Mouse (Mus musculus) forebrain, embryonic 11.5 days (tissue): Measurements from ENCODE around the gene Slc25a40. TPM values are rescaled to one million over a fixed set of nuclear protein-coding genes. Genes with fewer than 3 reads are reported as not detected.
A peak's percentile ranks its signal among the peaks of the same experiment; 100 is the strongest.

ENCODE experiments used
- ATAC-seq: fragments of 200-750 bp; cut with Nextera tagmentation; replicated peaks from 2 replicates; pipeline ENCODE4 v1.8.0; 2017; ENCODE audit warnings: moderate TSS enrichment; ENCODE audit not compliant: low FRiP score
- DNase-seq: peaks from one replicate; pipeline ENCODE4 v3.0.0-alpha.2; 2017; ENCODE audit warnings: low spot score
- H3K27ac ChIP-seq: fragments of 300-500 bp; sonication (generic); 2 replicates; pipeline ENCODE4 v1.5.1; 2014; ENCODE audit warnings: low read depth, low read length
- H3K27me3 ChIP-seq: fragments of 300-500 bp; sonication (generic); 2 replicates; pipeline ENCODE4 v1.6.1; 2014; ENCODE audit warnings: mild to moderate bottlenecking, low read length, mixed read lengths; ENCODE audit not compliant: control insufficient read depth, insufficient read depth
- H3K36me3 ChIP-seq: fragments of 300-500 bp; sonication (generic); 2 replicates; pipeline ENCODE4 v1.6.1; 2014; ENCODE audit warnings: mild to moderate bottlenecking, low read length, moderate library complexity, mixed read lengths; ENCODE audit not compliant: control insufficient read depth, insufficient read depth
- H3K4me1 ChIP-seq: fragments of 300-500 bp; sonication (generic); replicated peaks from 2 replicates; pipeline ENCODE4 v1.6.1; 2014; ENCODE audit warnings: low read length, mixed read lengths; ENCODE audit not compliant: control insufficient read depth, insufficient read depth
- H3K4me2 ChIP-seq: fragments of 300-500 bp; sonication (generic); 2 replicates; pipeline ENCODE4 v1.6.1; 2014; ENCODE audit warnings: low read depth, mild to moderate bottlenecking, low read length, moderate library complexity, mixed read lengths; ENCODE audit not compliant: severe bottlenecking
- H3K4me3 ChIP-seq: fragments of 300-500 bp; sonication (generic); 2 replicates; pipeline ENCODE4 v1.5.1; 2014; ENCODE audit warnings: low read depth, low read length
- H3K9ac ChIP-seq: fragments of 300-500 bp; sonication (generic); 2 replicates; pipeline ENCODE4 v1.6.1; 2014; ENCODE audit warnings: low read length
- H3K9me3 ChIP-seq: fragments of 300-500 bp; sonication (generic); 2 replicates; pipeline ENCODE4 v1.6.1; 2016; ENCODE audit warnings: low read length, mixed read lengths; ENCODE audit not compliant: control insufficient read depth
- WGBS: fragments of 180-500 bp; shearing (Covaris S2); extraction: QIAGEN DNeasy Blood & Tissue Kit; methylation state at CpG from one replicate; pipeline ENCODE4 v1.1.7; 2014; 5-methylcytosine and 5-hydroxymethylcytosine counted together
- polyA plus RNA-seq: library from polyadenylated mRNA; unstranded; fragments of >200 nt; fragmentation: Nextera tagmentation; extraction: Ambion mirVana; gene quantifications from 2 replicates; pipeline ENCODE4 v1.2.1, GENCODE M21; 2014

Gene Slc25a40
- polyA plus RNA-seq, 1 experiment from 2014 or later: 11.9 TPM

DNA sequence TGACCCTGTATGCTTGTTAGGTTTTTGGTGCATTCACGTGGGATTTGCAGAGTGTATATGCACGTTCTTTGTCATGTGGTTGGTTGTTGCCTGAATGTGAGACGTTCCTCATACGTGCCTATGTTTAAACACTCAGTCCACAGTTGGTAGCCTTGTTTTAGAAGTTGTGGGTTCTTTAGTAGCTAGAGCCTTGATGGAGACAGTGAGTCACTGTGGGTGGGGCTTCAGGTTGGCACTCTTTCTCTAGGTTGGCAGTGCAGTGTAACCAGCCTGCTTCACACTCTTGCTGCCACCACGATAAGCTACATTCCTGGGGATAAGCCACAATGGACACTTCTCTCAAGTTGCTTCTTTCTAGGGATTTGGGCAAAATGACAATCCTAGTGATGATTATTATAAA is 33.9 kb downstream of the Slc25a40 start:
- WGBS: 91% methylated on average over 5 of the region's 5 CpGs
- H3K4me3 ChIP-seq: no peak overlapping the region
- no peak for DNase-seq
- H3K9me3 ChIP-seq: no peaks in the 10 kb centered on the region
- H3K9ac ChIP-seq: no peak overlapping the region
- H3K27me3 ChIP-seq: no peaks in the 10 kb centered on the region
- no peaks in the 10 kb centered on the region for H3K4me1 ChIP-seq
- no peak overlapping the region for H3K27ac ChIP-seq
- no peak overlapping the region for H3K4me2 ChIP-seq
- no peak for ATAC-seq
- no peaks in the 10 kb centered on the region for H3K36me3 ChIP-seq

DNA sequence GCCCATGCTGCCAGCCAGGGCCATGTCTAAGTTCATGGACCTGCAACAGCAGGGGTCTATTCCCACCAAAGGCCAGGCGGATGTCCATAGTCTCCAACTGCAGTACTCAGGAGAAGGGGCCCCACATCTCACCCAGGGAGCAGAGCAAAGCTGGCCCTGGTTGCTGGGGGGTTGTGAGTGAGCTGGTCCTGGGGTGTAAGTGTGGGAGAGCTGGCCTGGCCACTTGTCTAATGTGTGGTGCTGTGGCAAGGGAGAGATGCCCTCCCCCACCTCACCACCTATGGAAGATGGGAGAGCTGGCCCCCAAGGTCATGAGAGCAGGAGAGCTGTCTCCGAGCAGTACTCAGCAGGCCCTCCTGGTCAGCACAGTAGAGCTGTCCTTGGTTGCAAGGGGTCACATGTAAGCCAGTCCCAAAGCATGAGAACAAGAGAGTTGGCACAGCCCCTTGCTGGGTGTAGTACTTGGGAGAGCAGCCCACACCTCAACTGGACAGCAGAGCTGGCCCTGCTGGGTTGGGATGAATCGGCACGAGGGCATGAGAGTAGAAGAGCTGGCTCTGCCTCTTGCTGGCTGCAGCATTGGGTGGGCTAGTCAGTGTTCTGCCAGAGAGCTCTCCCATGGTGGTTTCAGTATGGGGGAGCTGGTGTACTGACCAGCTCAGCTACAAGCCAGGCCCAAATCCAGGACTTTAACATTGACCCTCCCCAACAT is 65.5 kb downstream of the Slc25a40 start:
- H3K27me3 ChIP-seq: no peaks in the 10 kb centered on the region
- DNase-seq: peak; percentile 56
- peaks cover 8% of the 10 kb centered on the region; the same call in 1 of the 2 replicates for H3K4me1 ChIP-seq
- H3K9me3 ChIP-seq: no peaks in the 10 kb centered on the region
- no peak overlapping the region for H3K4me2 ChIP-seq
- H3K4me3 ChIP-seq: no peak overlapping the region
- 43% methylated on average over 4 of the region's 4 CpGs for WGBS
- peak overlapping the region; percentile 66 for H3K27ac ChIP-seq
- H3K9ac ChIP-seq: no peak overlapping the region
- ATAC-seq: peak; percentile 69
- H3K36me3 ChIP-seq: no peaks in the 10 kb centered on the region

DNA sequence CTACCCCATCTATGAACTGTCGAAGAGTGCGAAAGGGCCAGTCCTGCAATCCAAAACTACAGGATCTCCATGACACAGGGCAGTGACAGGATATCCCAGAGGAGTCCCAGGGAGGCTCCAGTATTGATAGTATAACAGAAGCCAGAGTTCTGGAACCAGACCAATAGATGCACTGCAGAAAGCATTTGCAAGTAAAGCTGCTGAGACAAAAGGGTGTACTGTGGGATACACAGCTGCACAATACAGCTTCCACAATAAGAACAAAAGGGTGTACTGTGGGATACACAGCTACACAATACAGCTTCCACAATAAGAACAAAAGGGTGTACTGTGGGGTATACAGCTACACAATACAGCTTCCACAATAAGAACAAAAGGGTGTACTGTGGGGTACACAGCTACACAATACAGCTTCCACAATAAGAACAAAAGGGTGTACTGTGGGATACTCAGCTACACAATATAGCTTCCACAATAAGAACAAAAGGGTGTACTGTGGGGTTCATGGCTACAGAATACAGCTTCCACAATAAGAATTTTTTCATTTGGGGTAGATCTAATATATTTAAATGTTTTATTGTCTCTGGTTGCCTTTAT is 66.1 kb downstream of the Slc25a40 start:
- ATAC-seq: peak; percentile 71
- no peak for DNase-seq
- no peak overlapping the region for H3K9ac ChIP-seq
- no peak overlapping the region for H3K4me3 ChIP-seq
- no peaks in the 10 kb centered on the region for H3K9me3 ChIP-seq
- H3K4me2 ChIP-seq: no peak overlapping the region
- no peaks in the 10 kb centered on the region for H3K27me3 ChIP-seq
- H3K27ac ChIP-seq: peak overlapping the region; percentile 66
- peaks cover 8% of the 10 kb centered on the region; the same call in 1 of the 2 replicates for H3K4me1 ChIP-seq
- no peaks in the 10 kb centered on the region for H3K36me3 ChIP-seq
- 30% methylated on average over 2 of the region's 2 CpGs for WGBS

DNA sequence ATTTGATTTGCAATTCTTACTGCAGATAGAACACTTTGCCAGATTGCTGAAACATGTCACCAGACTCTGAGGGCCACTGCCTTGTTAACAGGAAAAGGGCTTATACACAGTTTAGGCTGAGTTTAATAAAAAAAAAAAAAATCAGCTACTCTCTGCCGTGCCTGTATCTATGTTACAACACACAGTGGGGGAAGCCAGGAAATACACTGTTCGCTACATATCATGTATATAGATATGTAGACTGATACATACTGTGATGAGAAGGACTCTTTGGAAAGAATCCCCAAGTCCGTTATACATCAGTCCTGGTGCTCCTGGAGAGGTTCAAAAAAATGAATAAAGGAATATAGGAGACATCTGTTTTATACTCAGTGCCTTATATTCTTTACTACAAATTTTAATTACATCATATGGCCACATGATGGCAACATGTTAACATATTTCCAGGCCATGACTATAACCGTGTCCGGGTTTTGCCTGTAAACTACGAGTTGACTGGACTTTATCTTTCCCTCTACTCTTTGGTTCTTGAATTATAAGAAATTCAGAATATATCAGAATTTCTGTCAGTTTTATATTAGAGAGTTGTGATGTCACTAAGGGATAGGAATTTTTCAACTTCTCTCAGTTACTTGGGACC is 66.9 kb downstream of the Slc25a40 start:
- WGBS: 38% methylated on average over 6 of the region's 6 CpGs
- DNase-seq: no peak

DNA sequence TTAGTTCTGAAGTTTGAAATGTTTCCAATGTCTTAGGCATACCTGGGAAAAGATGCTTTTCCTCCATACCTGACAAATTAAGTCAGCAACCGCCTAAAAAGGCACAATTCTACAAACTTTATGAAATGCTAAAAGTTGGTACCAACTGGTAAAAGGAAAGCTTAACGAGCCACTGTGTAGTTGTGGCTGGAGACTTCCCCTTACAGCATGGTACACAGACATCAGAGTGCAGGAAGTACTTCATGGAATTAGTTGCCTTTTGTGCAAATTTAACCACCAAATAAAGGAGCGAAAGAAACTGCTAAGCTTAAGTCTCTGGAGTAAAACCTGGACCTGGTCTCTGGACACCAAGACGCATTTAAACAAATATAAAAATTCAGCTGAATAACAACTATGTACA is 69.1 kb downstream of the Slc25a40 start:
- WGBS: 52% methylated on average over 4 of the region's 4 CpGs
- H3K4me2 ChIP-seq: no peak overlapping the region
- H3K9ac ChIP-seq: no peak overlapping the region

More for the DNA sequence above, 66.9 kb downstream of the Slc25a40 start:
- Histone ChIP-seq H3K27me3 (no peaks in the 10 kb centered on the region), H3K4me3 (no peak overlapping the region), H3K36me3 (no peaks in the 10 kb centered on the region), H3K27ac (no peak overlapping the region), H3K4me2 (no peak overlapping the region), H3K9me3 (no peaks in the 10 kb centered on the region), H3K9ac (no peak overlapping the region), H3K4me1 (peaks cover 8% of the 10 kb centered on the region; the same call in 1 of the 2 replicates)
- peak; percentile 69 for ATAC-seq

More for the DNA sequence above, 69.1 kb downstream of the Slc25a40 start:
- Histone ChIP-seq H3K4me1 (peaks cover 8% of the 10 kb centered on the region; the same call in 1 of the 2 replicates), H3K27me3 (no peaks in the 10 kb centered on the region), H3K9me3 (no peaks in the 10 kb centered on the region), H3K27ac (no peak overlapping the region), H3K36me3 (no peaks in the 10 kb centered on the region), H3K4me3 (no peak overlapping the region)
- ATAC-seq (no peak), DNase-seq (no peak)

Other genes with a start within 250 kb of the Slc25a40 start
- 15.5 and 16.3 TPM in 2 replicates for gene Adam22, start 54.7 kb upstream of the Slc25a40 start, polyA plus RNA-seq
- gene Dbf4, start 134 bp upstream of the Slc25a40 start, polyA plus RNA-seq: 85.6 and 92.6 TPM in 2 replicates
- gene Rundc3b, start 200.1 kb downstream of the Slc25a40 start, polyA plus RNA-seq: 11.1 and 11.4 TPM in 2 replicates
- 0.29 and 0.68 TPM in 2 replicates for gene Abcb1a, start 237.2 kb downstream of the Slc25a40 start, polyA plus RNA-seq